Comparison of ENCODE assay signal across 14 mouse cellular contexts in genomic region chr11:81474121-81474520, GRCm38 (mm10).
"Had no signal": no experiment of that assay in that cellular context is flagged by ENCODE, and none has a peak within 500 bp of the region (broad histone marks: within the 10 kb centered on the region; RNA-seq: fewer than 3 reads in every experiment).

No protein-coding gene starts in this region.

- ATAC-seq: intestine, embryonic 15.5 days had no signal

- DNase-seq: kidney, adult 18-20 months; kidney, postnatal 4 days; liver, embryonic 13.5 days; lung, adult 2 months; lung, postnatal 14 days; lung, postnatal 4 days; midbrain, embryonic 14.5 days; right cerebral cortex, adult 18-20 months; right cerebral cortex, postnatal 14 days; right cerebral cortex, postnatal 4 days; thymus, adult 2 months; thymus, postnatal 14 days; thymus, postnatal 4 days had no signal
